Mouse (Mus musculus) MEL (cell line): ENCODE data around the gene Itga9.

ENCODE experiments used
- CHD2 ChIP-seq: IDR thresholded peaks from 2 replicates; pipeline ENCODE4 v1.6.1; 2011; ENCODE audit warnings: low read length, improper control_type of control experiment
- CTCF ChIP-seq, 3 experiments: IDR thresholded peaks in 2 of 3; conservative IDR thresholded peaks in 1 of 3; 2 replicates each; pipeline ENCODE4 v1.5.1; 2011 to 2012; ENCODE audit warnings: low read length in 3 of 3, low read depth in 2 of 3, mild to moderate bottlenecking in 2 of 3, improper control_type of control experiment in 1 of 3, inconsistent platforms in 1 of 3, mixed read lengths in 1 of 3, moderate library complexity in 1 of 3; ENCODE audit not compliant: control insufficient read depth in 1 of 3, insufficient read depth in 1 of 3, poor library complexity in 1 of 3, severe bottlenecking in 1 of 3
- ELF1 ChIP-seq: IDR thresholded peaks from 2 replicates; pipeline ENCODE4 v1.6.1; 2014; ENCODE audit warnings: low read depth, mild to moderate bottlenecking, inconsistent platforms, low read length, improper control_type of control experiment, moderate library complexity
- EP300 ChIP-seq, 2 experiments: IDR thresholded peaks; 2 replicates each; pipeline ENCODE4 v1.6.1; 2011; ENCODE audit warnings: improper control_type of control experiment in 2 of 2, low read length in 2 of 2, low read depth in 1 of 2, mild to moderate bottlenecking in 1 of 2
- JUND ChIP-seq: IDR thresholded peaks from 2 replicates; pipeline ENCODE4 v1.6.1; 2011; ENCODE audit warnings: low read depth, mild to moderate bottlenecking, improper control_type of control experiment, low read length
- MAX ChIP-seq: IDR thresholded peaks from 2 replicates; pipeline ENCODE4 v1.6.1; 2011; ENCODE audit warnings: low read length, improper control_type of control experiment
- NELFE ChIP-seq: IDR thresholded peaks from 2 replicates; pipeline ENCODE4 v1.6.1; 2011; ENCODE audit warnings: low read depth, low read length, improper control_type of control experiment
- POLR2A ChIP-seq, 2 experiments: IDR thresholded peaks; 2 replicates each; pipeline ENCODE4 v1.6.1; 2011 to 2012; ENCODE audit warnings: low read length in 2 of 2, mild to moderate bottlenecking in 2 of 2, control low read depth in 1 of 2, improper control_type of control experiment in 1 of 2, low read depth in 1 of 2, moderate library complexity in 1 of 2; ENCODE audit not compliant: control insufficient read depth in 1 of 2, insufficient read depth in 1 of 2, poor library complexity in 1 of 2
- POLR2AphosphoS2 ChIP-seq: IDR thresholded peaks from 2 replicates; pipeline ENCODE4 v1.6.1; 2011; ENCODE audit warnings: low read length, improper control_type of control experiment
- SIN3A ChIP-seq: IDR thresholded peaks from 2 replicates; pipeline ENCODE4 v1.6.1; 2012; ENCODE audit warnings: low read length, improper control_type of control experiment, inconsistent platforms
- SMC3 ChIP-seq: IDR thresholded peaks from 2 replicates; pipeline ENCODE4 v1.6.1; 2011; ENCODE audit warnings: low read depth, low read length, improper control_type of control experiment
- UBTF ChIP-seq: IDR thresholded peaks from 2 replicates; pipeline ENCODE4 v1.6.1; 2012; ENCODE audit warnings: low read depth, mild to moderate bottlenecking, inconsistent platforms, low read length, improper control_type of control experiment, moderate library complexity, borderline replicate concordance; ENCODE audit not compliant: insufficient read depth
- USF1 ChIP-seq: IDR thresholded peaks from 2 replicates; pipeline ENCODE4 v1.6.1; 2014; ENCODE audit warnings: low read depth, mild to moderate bottlenecking, inconsistent platforms, low read length, improper control_type of control experiment, moderate library complexity
- ZNF384 ChIP-seq: IDR thresholded peaks from 2 replicates; pipeline ENCODE4 v1.6.1; 2012; ENCODE audit warnings: low read depth, mild to moderate bottlenecking, inconsistent platforms, low read length, improper control_type of control experiment

- no peak for TF ChIP-seq CTCF (IDR thresholded peaks at IDR 0.05 in 2 of 3, conservative IDR thresholded peaks at IDR 0.05 in 1 of 3; ENCODE audit: control insufficient read depth in 1 of 3, insufficient read depth in 1 of 3, low read depth in 2 of 3, low read length in 3 of 3, poor library complexity in 1 of 3, severe bottlenecking in 1 of 3)
- TF ChIP-seq JUND = no peak
- no peak for TF ChIP-seq SMC3
- TF ChIP-seq CHD2 = no peak
- no peak for TF ChIP-seq ZNF384
- TF ChIP-seq POLR2A (IDR thresholded peaks at IDR 0.05; ENCODE audit: control insufficient read depth in 1 of 2, insufficient read depth in 1 of 2, low read depth in 1 of 2, low read length in 2 of 2, poor library complexity in 1 of 2) = no peak
- no peak for TF ChIP-seq EP300 (IDR thresholded peaks at IDR 0.05; ENCODE audit: low read depth in 1 of 2, low read length in 2 of 2)
- no peak for TF ChIP-seq SIN3A
- TF ChIP-seq NELFE = no peak
- TF ChIP-seq UBTF = no peak
- TF ChIP-seq ELF1 = no peak
- TF ChIP-seq MAX = no peak
- no peak for TF ChIP-seq POLR2AphosphoS2
- TF ChIP-seq USF1 = no peak
Observed at GRCm38 (mm10) chr9:118873596-118873995, 267.1 kb downstream of the Itga9 start.
